Mouse (Mus musculus) kidney, embryonic 14.5 days (tissue): ENCODE data around the gene Uhrf1. TPM values are rescaled to one million over a fixed set of nuclear protein-coding genes. Genes with fewer than 3 reads are reported as not detected.

ENCODE experiments used
- ATAC-seq: fragments of 200-750 bp; cut with Nextera tagmentation; 2 replicates; pipeline ENCODE4 v1.8.0; 2017; ENCODE audit warnings: moderate number of reproducible peaks, mild to moderate bottlenecking, moderate TSS enrichment, moderate library complexity; ENCODE audit not compliant: low FRiP score, low TSS enrichment
- H3K27ac ChIP-seq: fragments of 300-500 bp; sonication (generic); 2 replicates; pipeline ENCODE4 v1.5.1; 2014; ENCODE audit warnings: low read depth, mild to moderate bottlenecking, low read length, moderate library complexity, mixed read lengths
- H3K27me3 ChIP-seq: fragments of 300-500 bp; sonication (generic); 2 replicates; pipeline ENCODE4 v1.6.1; 2014; ENCODE audit warnings: mild to moderate bottlenecking, low read length; ENCODE audit not compliant: control insufficient read depth, insufficient read depth
- H3K36me3 ChIP-seq: fragments of 300-500 bp; sonication (generic); 2 replicates; pipeline ENCODE4 v1.6.1; 2014; ENCODE audit warnings: low read length, mixed read lengths; ENCODE audit not compliant: control insufficient read depth, insufficient read depth
- H3K4me1 ChIP-seq: fragments of 300-500 bp; sonication (generic); 2 replicates; pipeline ENCODE4 v1.6.1; 2014; ENCODE audit warnings: low read length, mixed read lengths; ENCODE audit not compliant: control insufficient read depth, insufficient read depth
- H3K4me2 ChIP-seq: fragments of 300-500 bp; sonication (generic); replicated peaks from 2 replicates; pipeline ENCODE4 v1.6.1; 2014; ENCODE audit warnings: low read depth, mild to moderate bottlenecking, low read length
- H3K4me3 ChIP-seq: fragments of 300-500 bp; sonication (generic); 2 replicates; pipeline ENCODE4 v1.5.1; 2014; ENCODE audit warnings: mild to moderate bottlenecking, low read length
- H3K9ac ChIP-seq: fragments of 300-500 bp; sonication (generic); 2 replicates; pipeline ENCODE4 v1.6.1; 2014; ENCODE audit warnings: low read depth, mild to moderate bottlenecking, low read length, moderate library complexity
- H3K9me3 ChIP-seq: fragments of 300-500 bp; sonication (generic); 2 replicates; pipeline ENCODE4 v1.6.1; 2016; ENCODE audit warnings: low read length; ENCODE audit not compliant: control insufficient read depth
- WGBS: fragments of 180-500 bp; shearing (Covaris S2); extraction: QIAGEN DNeasy Blood & Tissue Kit; methylation state at CpG from one replicate; pipeline ENCODE4 v1.1.7; 2014; 5-methylcytosine and 5-hydroxymethylcytosine counted together
- polyA plus RNA-seq: library from polyadenylated mRNA; unstranded; fragments of >200 nt; fragmentation: Nextera tagmentation; extraction: Ambion mirVana; gene quantifications from 2 replicates; pipeline ENCODE4 v1.2.1, GENCODE M21; 2014

Gene Uhrf1
- polyA plus RNA-seq, 1 experiment from 2014 or later, result 143 TPM

DNA sequence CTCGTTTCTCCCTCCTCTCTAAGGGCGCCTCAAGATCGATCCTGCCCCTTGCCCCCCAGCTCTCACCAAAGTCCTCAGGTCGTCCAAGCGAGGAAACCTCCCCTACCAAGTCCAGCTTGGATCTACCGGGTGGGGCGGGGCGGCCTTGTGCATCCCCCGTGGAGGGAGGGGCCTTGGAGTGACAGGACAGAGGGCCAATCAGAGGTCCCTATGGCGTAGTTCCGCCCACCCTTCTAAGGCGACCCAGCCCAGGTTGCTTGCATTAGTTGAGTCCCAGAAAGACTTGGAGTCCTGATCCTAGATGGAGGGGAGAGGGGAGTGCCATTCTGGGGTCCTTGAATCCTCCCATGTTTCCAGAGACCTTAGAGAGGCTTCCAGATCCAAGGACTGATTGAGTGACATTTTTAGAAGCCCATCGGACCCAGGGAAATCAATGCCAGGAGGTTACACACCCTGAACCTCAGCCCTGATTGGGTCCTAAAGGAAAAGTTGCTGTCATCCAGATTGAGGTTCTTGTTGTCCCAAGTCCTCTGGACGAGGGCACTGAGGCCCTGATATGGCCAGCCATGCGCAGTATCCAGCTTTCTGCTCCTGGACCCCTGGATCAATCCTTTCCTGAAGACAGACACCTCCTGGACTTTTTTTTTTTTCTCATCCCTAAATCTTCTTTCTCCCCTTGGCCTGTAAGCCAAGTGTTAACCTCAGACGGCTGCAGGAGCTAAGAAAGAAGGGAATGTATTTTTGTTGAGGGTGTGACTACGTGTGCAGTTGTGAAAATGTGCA is 12.5 kb upstream of the Uhrf1 start:
- Histone ChIP-seq H3K4me3 (peak overlapping the region; percentile 41), H3K9ac (peak overlapping the region; percentile 57), H3K4me2 (peak overlapping the region; percentile 63), H3K27me3 (no peaks in the 10 kb centered on the region), H3K9me3 (no peaks in the 10 kb centered on the region), H3K27ac (peak overlapping the region; percentile 91), H3K36me3 (peaks cover 14% of the 10 kb centered on the region), H3K4me1 (peaks cover 28% of the 10 kb centered on the region)
- WGBS, result 4% methylated on average over 17 of the region's 17 CpGs
- peak; percentile 87 for ATAC-seq

DNA sequence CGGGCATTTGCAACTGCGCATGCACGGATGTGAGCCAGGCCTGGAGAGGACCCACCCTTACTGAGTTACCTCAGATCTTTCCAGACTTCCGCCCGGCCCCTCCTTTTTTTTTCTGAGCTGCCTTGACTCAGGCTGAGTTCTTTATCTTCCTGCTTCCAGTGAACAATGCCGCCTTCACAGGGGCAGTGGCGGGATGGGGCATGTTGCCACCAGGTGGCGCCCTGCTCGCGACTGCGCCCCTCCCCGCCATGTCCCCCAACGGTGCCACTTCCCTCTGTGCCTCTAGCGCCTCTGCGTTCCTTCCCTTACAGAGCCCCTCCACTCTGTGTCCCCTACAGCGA is 12.0 kb upstream of the Uhrf1 start:
- peak overlapping the region; percentile 16 for H3K4me3 ChIP-seq
- ATAC-seq, result peak; percentile 83
- no peaks in the 10 kb centered on the region for H3K9me3 ChIP-seq
- H3K4me1 ChIP-seq, result peaks cover 28% of the 10 kb centered on the region
- H3K27ac ChIP-seq, result peak overlapping the region; percentile 91
- peak overlapping the region; percentile 63 for H3K4me2 ChIP-seq
- 1% methylated on average over 16 of the region's 16 CpGs for WGBS
- H3K36me3 ChIP-seq, result peaks cover 8% of the 10 kb centered on the region; the same call in 1 of the 2 replicates
- peak overlapping the region; percentile 57; the same call in 1 of the 2 replicates for H3K9ac ChIP-seq
- no peaks in the 10 kb centered on the region for H3K27me3 ChIP-seq

DNA sequence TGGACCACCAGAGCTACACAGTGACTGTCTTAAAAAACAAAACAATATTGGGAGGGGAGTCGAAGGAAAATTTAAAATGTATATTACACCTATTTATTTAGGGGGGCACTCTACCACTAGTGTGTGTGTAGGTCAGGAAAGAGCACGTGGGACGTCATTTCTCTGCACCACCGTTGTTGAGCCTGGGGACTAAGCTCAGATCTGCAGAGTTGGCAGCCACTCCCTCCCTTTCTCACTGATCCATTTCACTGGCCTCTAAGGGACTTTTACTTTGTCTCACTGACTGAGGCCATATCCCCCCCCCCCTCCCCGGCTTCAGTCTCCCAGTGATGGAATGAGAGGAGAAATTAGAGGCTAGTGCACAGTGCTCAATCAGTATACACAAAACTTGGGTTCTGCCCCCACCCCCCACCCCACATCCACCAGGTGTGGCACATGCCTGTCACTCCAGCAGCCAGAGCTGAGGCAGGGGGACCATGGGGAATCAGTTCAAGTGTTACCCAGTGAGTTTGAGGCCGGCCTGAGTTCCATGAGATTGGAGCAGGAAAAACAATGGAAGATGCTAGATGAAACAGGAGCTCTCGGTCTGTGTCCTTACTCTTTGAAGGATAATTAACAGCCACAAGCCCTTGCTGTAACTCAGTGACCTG is 11.2 kb upstream of the Uhrf1 start:
- ATAC-seq, result peak; percentile 4; the same call in 1 of the 2 replicates
- Histone ChIP-seq H3K36me3 (peaks cover under 1% of the 10 kb centered on the region; the same call in 1 of the 2 replicates), H3K4me2 (no peak overlapping the region), H3K4me3 (no peak overlapping the region), H3K9ac (peak overlapping the region; percentile 57; the same call in 1 of the 2 replicates), H3K27me3 (no peaks in the 10 kb centered on the region), H3K9me3 (no peaks in the 10 kb centered on the region), H3K27ac (peak overlapping the region; percentile 91), H3K4me1 (peaks cover 28% of the 10 kb centered on the region)
- 28% methylated on average over 7 of the region's 7 CpGs for WGBS

DNA sequence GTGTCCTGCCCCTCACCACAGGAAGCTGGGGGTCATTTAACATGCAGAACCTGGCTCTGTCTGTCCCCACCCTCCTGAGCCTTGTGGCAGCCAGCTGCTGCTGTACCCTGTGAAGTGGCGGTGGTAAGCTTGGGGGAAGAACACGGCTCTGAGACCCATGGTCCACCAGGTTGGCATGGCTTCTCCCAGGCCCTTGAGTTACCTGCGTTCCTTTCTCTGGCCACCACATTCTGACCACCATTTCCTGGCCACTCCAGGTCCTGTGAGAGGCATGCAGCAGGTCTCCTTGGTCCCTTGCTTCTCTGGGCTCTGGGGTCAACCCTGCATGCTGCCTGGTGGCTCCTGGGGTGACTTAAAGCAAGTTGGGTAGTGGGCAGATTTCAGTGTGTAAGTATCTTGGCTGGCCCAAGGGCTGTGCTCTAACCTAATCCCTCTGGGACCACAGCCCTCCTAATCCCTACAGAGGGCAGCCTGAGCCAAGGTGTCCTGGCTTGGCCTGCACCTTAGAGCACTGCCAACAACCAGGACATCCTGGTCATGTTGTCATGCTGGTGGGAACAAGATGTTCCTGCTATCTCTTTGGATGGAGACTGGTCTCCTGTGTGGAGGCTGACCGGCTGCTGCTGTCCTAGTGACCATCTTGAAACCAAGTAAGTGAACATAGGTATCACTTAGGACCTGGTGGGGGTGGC is 10.4 kb upstream of the Uhrf1 start, which contains the start of gene Plin3:
Plin3 (minus strand) TSS at position 343 of the 692 bp plus-strand sequence.
- H3K9me3 ChIP-seq, result no peaks in the 10 kb centered on the region
- no peak within 1 kb of the TSS for H3K4me3 ChIP-seq
- peaks cover 26% of the 10 kb centered on the region for H3K4me1 ChIP-seq
- H3K27ac ChIP-seq, result peak within 1 kb of the TSS; percentile 91
- H3K27me3 ChIP-seq, result no peaks in the 10 kb centered on the region
- H3K36me3 ChIP-seq, result no peaks in the 10 kb centered on the region
- no peak for ATAC-seq
- H3K4me2 ChIP-seq, result no peak within 1 kb of the TSS
- WGBS, result 79% methylated on average over 4 of the region's 4 CpGs
- peak within 1 kb of the TSS; percentile 57; the same call in 1 of the 2 replicates for H3K9ac ChIP-seq

DNA sequence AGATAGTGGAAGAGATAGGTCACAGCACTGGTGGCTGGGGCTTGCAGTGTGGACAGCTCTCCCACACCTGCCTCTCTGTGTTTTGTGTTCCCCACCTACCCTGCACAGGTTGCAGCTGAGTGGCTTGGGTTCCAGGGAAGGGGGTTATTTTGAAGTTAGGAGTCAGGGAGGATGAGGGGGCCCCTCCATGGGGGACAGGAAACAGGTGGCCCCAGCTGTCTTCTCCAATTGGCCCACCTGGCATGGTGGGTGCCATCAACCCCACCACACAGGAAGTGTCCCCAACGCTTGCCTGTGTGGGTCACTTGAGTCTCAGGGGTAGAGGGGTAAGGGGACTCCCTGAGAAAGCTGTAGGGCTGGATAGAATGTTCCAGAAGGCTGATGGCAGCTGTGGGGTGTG is 9.8 kb upstream of the Uhrf1 start:
- WGBS, result 61% methylated on average over 1 of the region's 1 CpGs
- ATAC-seq, result no peak
- no peak overlapping the region for H3K9ac ChIP-seq
- no peak overlapping the region for H3K4me2 ChIP-seq
- H3K27me3 ChIP-seq, result no peaks in the 10 kb centered on the region
- H3K36me3 ChIP-seq, result no peaks in the 10 kb centered on the region
- no peak overlapping the region for H3K4me3 ChIP-seq
- H3K27ac ChIP-seq, result no peak overlapping the region
- peaks cover 21% of the 10 kb centered on the region for H3K4me1 ChIP-seq
- H3K9me3 ChIP-seq, result no peaks in the 10 kb centered on the region

DNA sequence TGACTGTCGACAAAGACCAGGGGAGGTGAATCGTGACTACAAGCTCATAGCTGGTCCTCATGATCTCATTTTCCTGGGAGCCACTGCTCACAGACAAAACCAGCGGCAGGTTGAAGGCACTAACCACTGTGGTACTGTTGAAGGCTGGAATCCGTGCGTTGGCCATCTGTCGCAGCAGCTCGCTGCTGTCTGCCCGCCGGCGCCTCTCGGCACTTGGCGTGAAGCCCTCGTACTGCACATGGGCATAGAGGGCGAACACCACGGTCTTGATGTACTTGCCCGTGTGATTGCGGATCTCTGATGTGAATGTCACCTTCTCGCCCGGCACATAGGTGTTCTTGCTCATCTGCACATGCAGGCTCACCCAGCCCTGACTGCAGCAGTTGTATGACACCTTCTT is 8.9 kb upstream of the Uhrf1 start:
- H3K4me1 ChIP-seq, result peaks cover 14% of the 10 kb centered on the region
- H3K36me3 ChIP-seq, result no peaks in the 10 kb centered on the region
- no peak overlapping the region for H3K4me3 ChIP-seq
- H3K27ac ChIP-seq, result no peak overlapping the region
- no peaks in the 10 kb centered on the region for H3K27me3 ChIP-seq
- no peak for ATAC-seq
- WGBS, result 92% methylated on average over 19 of the region's 19 CpGs
- H3K9me3 ChIP-seq, result no peaks in the 10 kb centered on the region
- no peak overlapping the region for H3K9ac ChIP-seq
- no peak overlapping the region for H3K4me2 ChIP-seq

DNA sequence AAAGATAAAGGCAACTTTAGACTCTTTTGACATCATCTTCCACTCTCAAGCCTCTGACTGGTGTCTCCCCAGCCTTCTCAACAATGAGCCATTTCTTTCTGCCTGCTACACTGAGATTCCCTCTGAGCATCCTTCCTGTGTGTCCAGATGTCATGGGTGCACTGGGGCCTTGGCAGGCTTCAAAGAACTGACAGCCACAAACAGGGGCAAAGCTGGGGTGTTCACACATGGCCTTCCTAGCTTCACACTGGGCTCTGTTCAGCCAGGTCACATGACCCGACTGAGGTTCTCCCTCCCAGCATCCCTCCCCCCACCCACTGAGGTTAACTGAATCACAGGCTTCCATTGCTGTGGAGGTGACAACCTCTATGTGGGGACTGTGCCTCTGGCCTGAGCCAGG is 6.9 kb upstream of the Uhrf1 start:
- no peak overlapping the region for H3K9ac ChIP-seq
- 56% methylated on average over 1 of the region's 1 CpGs for WGBS
- ATAC-seq, result no peak
- H3K27me3 ChIP-seq, result no peaks in the 10 kb centered on the region
- no peak overlapping the region for H3K4me3 ChIP-seq
- no peak overlapping the region for H3K4me2 ChIP-seq
- peaks cover 11% of the 10 kb centered on the region for H3K4me1 ChIP-seq
- H3K27ac ChIP-seq, result no peak overlapping the region
- no peaks in the 10 kb centered on the region for H3K36me3 ChIP-seq
- H3K9me3 ChIP-seq, result no peaks in the 10 kb centered on the region

DNA sequence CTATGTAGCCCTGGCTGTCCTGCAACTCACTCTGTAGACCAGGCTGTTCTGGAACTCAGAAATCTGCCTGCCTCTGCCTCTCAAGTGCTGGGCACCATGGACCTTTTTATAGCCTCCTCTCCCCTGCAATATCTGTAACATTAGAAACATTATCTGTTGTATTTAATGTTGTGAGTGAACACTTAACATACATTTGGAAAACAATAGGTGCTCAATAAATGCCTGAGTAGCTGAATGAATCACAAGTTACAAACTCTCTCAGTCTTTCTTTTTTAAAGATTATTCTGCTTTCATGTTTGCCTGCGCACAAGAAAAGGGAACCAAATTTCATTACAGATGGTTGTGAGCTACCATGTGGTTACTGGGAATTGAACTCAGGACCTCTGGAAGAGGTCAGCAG is 4.9 kb upstream of the Uhrf1 start:
- Histone ChIP-seq H3K9ac (no peak overlapping the region), H3K4me2 (no peak overlapping the region), H3K36me3 (no peaks in the 10 kb centered on the region), H3K27ac (no peak overlapping the region), H3K4me3 (no peak overlapping the region), H3K4me1 (no peaks in the 10 kb centered on the region; the same call in 1 of the 2 replicates), H3K9me3 (no peaks in the 10 kb centered on the region), H3K27me3 (no peaks in the 10 kb centered on the region)
- ATAC-seq, result no peak
- WGBS, result 96% methylated on average over 1 of the region's 1 CpGs
